Mouse (Mus musculus): ENCODE measurements at regions not wholly inside any gene's neighbourhood (a gene's known extent, or its start where the extent isn't known, plus 50 kb on each side); places are given as distances from the start of the nearest gene placed in this dataset.
A peak's percentile ranks its signal among the peaks of the same experiment; 100 is the strongest.
"Not testable (repeated sequence)": the region's sequence is repeated elsewhere in the genome, so short reads cannot be mapped to it uniquely, and the experiment has no call there.

DNA sequence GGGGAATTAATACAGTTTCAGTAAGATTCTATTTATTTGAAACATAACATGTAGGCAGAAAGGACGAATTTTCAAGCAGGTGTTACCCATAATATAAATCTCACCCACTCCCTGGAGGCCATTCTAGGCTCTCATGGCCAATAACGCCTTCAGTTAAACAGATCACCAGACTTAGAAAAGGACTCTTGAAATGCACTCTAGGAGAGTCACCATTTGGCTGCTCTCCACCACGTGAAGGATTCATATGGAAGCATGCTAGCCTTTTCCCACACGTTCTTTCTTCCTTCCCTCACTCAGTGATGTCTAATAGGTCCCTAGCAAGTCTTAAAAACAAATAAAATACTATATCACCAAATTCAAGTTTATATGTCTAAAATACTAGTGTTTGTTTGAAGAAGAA is 367.7 kb downstream of the Tox3 start:
- WGBS: 61% methylated on average over 4 of the region's 4 CpGs
- no peaks in the 10 kb centered on the region for H3K4me1 ChIP-seq (ENCODE audit: insufficient read depth)
- H3K9ac ChIP-seq: no peak overlapping the region
- no peak for TF ChIP-seq CTCF (IDR thresholded peaks at IDR 0.05; ENCODE audit: low read depth)
- H3K4me2 ChIP-seq: no peak overlapping the region
- H3K27me3 ChIP-seq (ENCODE audit: insufficient read depth, low read length): no peaks in the 10 kb centered on the region
- DNase-seq: no peak
- H3K9me3 ChIP-seq (ENCODE audit: low read depth, low read length): no peaks in the 10 kb centered on the region
- no peak overlapping the region for H3K4me3 ChIP-seq (ENCODE audit: low read depth, low read length)
- ATAC-seq (ENCODE audit: insufficient read depth): no peak
- no peaks in the 10 kb centered on the region for H3K36me3 ChIP-seq (ENCODE audit: insufficient read depth)
- no peak overlapping the region for H3K27ac ChIP-seq (ENCODE audit: low read depth)

DNA sequence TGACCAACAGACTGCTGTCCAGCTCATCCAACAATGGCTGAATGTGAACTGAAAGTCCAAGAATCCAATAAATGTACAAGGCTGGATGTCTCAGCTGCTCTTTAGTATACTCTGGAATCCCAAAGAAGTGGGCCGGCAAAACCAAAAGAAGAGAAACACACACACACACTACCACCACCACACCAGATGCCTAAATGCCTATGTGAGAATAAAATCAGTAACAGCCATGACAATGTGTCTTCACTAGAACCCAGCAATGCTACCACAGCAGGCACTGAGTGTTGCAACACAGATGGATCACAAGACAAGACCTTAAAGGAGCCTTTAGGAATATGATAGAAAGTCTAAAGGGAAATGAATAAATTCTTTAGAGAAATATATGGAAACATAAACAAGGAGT is 385.3 kb downstream of the Tox3 start:
- ATAC-seq (ENCODE audit: insufficient read depth) (no peak), DNase-seq (no peak)
- no peak for TF ChIP-seq CTCF (IDR thresholded peaks at IDR 0.05; ENCODE audit: low read depth)
- Histone ChIP-seq H3K9ac (no peak overlapping the region), H3K4me1 (ENCODE audit: insufficient read depth) (no peaks in the 10 kb centered on the region), H3K4me3 (ENCODE audit: low read depth, low read length) (no peak overlapping the region), H3K4me2 (no peak overlapping the region), H3K9me3 (ENCODE audit: low read depth, low read length) (no peaks in the 10 kb centered on the region), H3K27me3 (ENCODE audit: insufficient read depth, low read length) (no peaks in the 10 kb centered on the region), H3K27ac (ENCODE audit: low read depth) (no peak overlapping the region), H3K36me3 (ENCODE audit: insufficient read depth) (no peaks in the 10 kb centered on the region)
- 83% methylated on average over 1 of the region's 1 CpGs for WGBS

GRCm38 (mm10) chr8:89957486-89957885 is 390.7 kb downstream of the Tox3 start:
- no peak overlapping the region for H3K4me2 ChIP-seq
- H3K9ac ChIP-seq: no peak overlapping the region
- no peak for DNase-seq
- no peak overlapping the region for H3K4me3 ChIP-seq (ENCODE audit: low read depth, low read length)
- H3K4me1 ChIP-seq (ENCODE audit: insufficient read depth): no peaks in the 10 kb centered on the region
- no peaks in the 10 kb centered on the region for H3K27me3 ChIP-seq (ENCODE audit: insufficient read depth, low read length)
- H3K27ac ChIP-seq (ENCODE audit: low read depth): no peak overlapping the region
- ATAC-seq (ENCODE audit: insufficient read depth): no peak
- no peak for TF ChIP-seq CTCF (IDR thresholded peaks at IDR 0.05; ENCODE audit: low read depth)
- no peaks in the 10 kb centered on the region for H3K9me3 ChIP-seq (ENCODE audit: low read depth, low read length)
- no peaks in the 10 kb centered on the region for H3K36me3 ChIP-seq (ENCODE audit: insufficient read depth)

GRCm38 (mm10) chr8:89956482-89957020 is 391.6 kb downstream of the Tox3 start:
- H3K9ac ChIP-seq: no peak overlapping the region
- no peaks in the 10 kb centered on the region for H3K27me3 ChIP-seq (ENCODE audit: insufficient read depth, low read length)
- ATAC-seq (ENCODE audit: insufficient read depth) (no peak), DNase-seq (no peak)
- no peak overlapping the region for H3K27ac ChIP-seq (ENCODE audit: low read depth)
- TF ChIP-seq CTCF (IDR thresholded peaks at IDR 0.05; ENCODE audit: low read depth): no peak
- no peaks in the 10 kb centered on the region for H3K36me3 ChIP-seq (ENCODE audit: insufficient read depth)
- H3K9me3 ChIP-seq (ENCODE audit: low read depth, low read length): no peaks in the 10 kb centered on the region
- no peak overlapping the region for H3K4me2 ChIP-seq
- H3K4me3 ChIP-seq (ENCODE audit: low read depth, low read length): no peak overlapping the region
- WGBS: 80% methylated on average over 11 of the region's 11 CpGs
- no peaks in the 10 kb centered on the region for H3K4me1 ChIP-seq (ENCODE audit: insufficient read depth)

- Histone ChIP-seq H3K27me3 (ENCODE audit: insufficient read depth, low read length) (no peaks in the 10 kb centered on the region), H3K9ac (no peak overlapping the region), H3K4me2 (no peak overlapping the region), H3K4me3 (ENCODE audit: low read depth, low read length) (no peak overlapping the region), H3K9me3 (ENCODE audit: low read depth, low read length) (no peaks in the 10 kb centered on the region), H3K4me1 (ENCODE audit: insufficient read depth) (no peaks in the 10 kb centered on the region), H3K27ac (ENCODE audit: low read depth) (no peak overlapping the region), H3K36me3 (ENCODE audit: insufficient read depth) (no peaks in the 10 kb centered on the region)
- ATAC-seq (ENCODE audit: insufficient read depth) (no peak), DNase-seq (peak; percentile 11)
- no peak for TF ChIP-seq CTCF (IDR thresholded peaks at IDR 0.05; ENCODE audit: low read depth)
- WGBS: 74% methylated on average over 1 of the region's 1 CpGs
Observed at GRCm38 (mm10) chr8:89938836-89939235, 409.3 kb downstream of the Tox3 start.

DNA sequence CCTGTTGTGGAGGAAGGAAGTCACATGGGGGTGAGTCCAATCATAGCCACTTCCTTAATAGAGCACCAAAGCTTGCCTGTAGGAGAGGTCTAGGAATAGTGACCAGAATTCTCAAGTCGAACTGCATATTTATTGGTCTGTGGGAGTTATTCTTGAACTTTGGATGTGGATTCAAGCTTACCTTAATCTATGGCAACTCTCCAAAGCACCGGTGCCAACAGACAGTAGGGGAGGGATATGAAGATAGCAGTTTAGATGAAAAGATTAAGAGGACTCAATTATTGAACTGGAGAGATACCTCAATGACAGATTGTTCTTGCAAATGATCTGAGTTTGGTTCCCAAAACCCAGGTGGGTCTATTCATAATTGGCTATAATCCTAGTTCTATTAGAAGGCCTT is 413.6 kb downstream of the Tox3 start:
- Histone ChIP-seq H3K36me3 (ENCODE audit: insufficient read depth) (no peaks in the 10 kb centered on the region), H3K27me3 (ENCODE audit: insufficient read depth, low read length) (no peaks in the 10 kb centered on the region), H3K4me3 (ENCODE audit: low read depth, low read length) (no peak overlapping the region), H3K4me1 (ENCODE audit: insufficient read depth) (no peaks in the 10 kb centered on the region), H3K9ac (no peak overlapping the region), H3K4me2 (no peak overlapping the region), H3K9me3 (ENCODE audit: low read depth, low read length) (no peaks in the 10 kb centered on the region), H3K27ac (ENCODE audit: low read depth) (no peak overlapping the region)
- 88% methylated on average over 2 of the region's 2 CpGs for WGBS
- no peak for TF ChIP-seq CTCF (IDR thresholded peaks at IDR 0.05; ENCODE audit: low read depth)
- ATAC-seq (ENCODE audit: insufficient read depth) (no peak), DNase-seq (no peak)

DNA sequence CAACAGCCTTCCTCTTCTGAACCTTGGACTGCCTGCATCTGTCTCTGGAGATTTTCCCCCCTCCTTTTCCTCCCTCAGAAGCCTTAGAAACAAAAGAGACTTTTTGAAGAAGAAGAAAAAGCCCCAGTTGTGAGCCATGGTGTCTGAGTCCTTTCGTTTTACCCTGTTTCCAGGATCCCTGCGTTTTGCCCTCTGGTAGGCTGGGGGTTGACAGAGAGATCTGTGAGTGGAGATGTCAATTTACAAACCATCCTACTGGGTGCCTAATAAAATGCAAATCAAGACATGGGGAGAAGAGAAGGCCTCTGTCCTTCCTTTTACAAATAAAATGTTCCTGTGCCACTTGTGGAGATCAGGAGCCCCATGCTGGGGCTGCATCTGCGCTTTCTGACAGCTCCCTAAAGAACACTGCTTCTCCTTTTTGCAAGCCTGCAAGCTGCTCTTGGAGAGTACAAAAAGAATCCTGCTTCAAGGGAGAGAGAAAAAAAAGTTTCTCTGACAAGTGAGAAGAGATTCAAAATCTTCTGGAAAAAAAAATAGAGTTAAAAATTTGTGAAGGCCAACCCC is 421.4 kb downstream of the Tox3 start:
- Histone ChIP-seq H3K4me2 (no peak overlapping the region), H3K4me3 (ENCODE audit: low read depth, low read length) (no peak overlapping the region), H3K36me3 (ENCODE audit: insufficient read depth) (no peaks in the 10 kb centered on the region), H3K27ac (ENCODE audit: low read depth) (no peak overlapping the region), H3K9me3 (ENCODE audit: low read depth, low read length) (no peaks in the 10 kb centered on the region), H3K27me3 (ENCODE audit: insufficient read depth, low read length) (no peaks in the 10 kb centered on the region), H3K9ac (no peak overlapping the region), H3K4me1 (ENCODE audit: insufficient read depth) (no peaks in the 10 kb centered on the region)
- ATAC-seq (ENCODE audit: insufficient read depth) (no peak), DNase-seq (no peak)
- whole genome bisulfite sequencing: 27% methylated on average over 3 of the region's 3 CpGs
- no peak for TF ChIP-seq CTCF (IDR thresholded peaks at IDR 0.05; ENCODE audit: low read depth)

- not testable (repeated sequence) for ATAC-seq (ENCODE audit: insufficient read depth); DNase-seq; H3K4me2 ChIP-seq; H3K36me3 ChIP-seq (ENCODE audit: insufficient read depth); H3K9me3 ChIP-seq (ENCODE audit: low read depth, low read length); H3K27ac ChIP-seq (ENCODE audit: low read depth); H3K27me3 ChIP-seq (ENCODE audit: insufficient read depth, low read length); H3K4me3 ChIP-seq (ENCODE audit: low read depth, low read length); H3K9ac ChIP-seq; H3K4me1 ChIP-seq (ENCODE audit: insufficient read depth)
- no CpG with 5 or more reads among the region's 22 CpGs for WGBS
Observed at GRCm38 (mm10) chr8:89924697-89925096, 423.4 kb downstream of the Tox3 start.
